Mouse (Mus musculus): ENCODE measurements around the gene Drg1.

Drg1 gene

DNA sequence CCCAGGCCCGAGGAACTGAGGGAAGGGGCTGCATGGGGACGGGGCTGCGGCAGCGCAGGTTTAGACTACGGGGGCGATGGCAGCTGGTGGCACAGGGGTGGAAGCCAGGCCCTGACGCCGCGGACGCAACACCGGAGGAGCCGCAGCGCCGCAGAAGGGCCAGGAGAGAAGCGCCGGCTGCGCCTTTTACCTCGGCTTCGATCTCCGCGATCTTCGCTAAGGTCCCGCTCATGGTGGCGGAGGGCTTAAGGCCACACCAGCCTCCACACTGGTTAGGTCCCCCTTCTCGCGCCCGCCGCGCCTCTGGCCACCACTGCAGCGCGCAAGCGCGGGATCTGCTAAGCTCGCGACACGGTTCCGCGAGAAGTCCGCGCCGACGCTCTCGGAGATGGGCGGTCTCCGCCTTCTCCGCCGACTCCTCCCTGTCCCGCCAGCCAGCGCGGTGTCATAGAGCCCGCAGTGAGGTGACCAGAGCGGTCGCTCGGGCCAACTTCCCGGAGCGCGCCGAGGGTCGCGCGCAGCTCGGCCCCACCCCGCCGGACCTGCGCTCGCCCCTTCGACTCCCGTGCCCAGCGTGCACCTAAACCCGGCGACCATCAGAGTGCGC lies at the start of gene Drg1:
Drg1 (minus strand) TSS at position 337 of the 607 bp plus-strand sequence.
- peak; percentile 88 to 91 for DNase-seq (ENCODE audit: low spot score in 2 of 2)

- no peak for DNase-seq (ENCODE audit: low spot score in 2 of 2)
Observed at GRCm38 (mm10) chr11:3314148-3314547, 47.9 kb upstream of the Drg1 start.

- no peak for DNase-seq (ENCODE audit: low spot score in 2 of 2)
Observed at GRCm38 (mm10) chr11:3313294-3313693, 47.1 kb upstream of the Drg1 start.

DNA sequence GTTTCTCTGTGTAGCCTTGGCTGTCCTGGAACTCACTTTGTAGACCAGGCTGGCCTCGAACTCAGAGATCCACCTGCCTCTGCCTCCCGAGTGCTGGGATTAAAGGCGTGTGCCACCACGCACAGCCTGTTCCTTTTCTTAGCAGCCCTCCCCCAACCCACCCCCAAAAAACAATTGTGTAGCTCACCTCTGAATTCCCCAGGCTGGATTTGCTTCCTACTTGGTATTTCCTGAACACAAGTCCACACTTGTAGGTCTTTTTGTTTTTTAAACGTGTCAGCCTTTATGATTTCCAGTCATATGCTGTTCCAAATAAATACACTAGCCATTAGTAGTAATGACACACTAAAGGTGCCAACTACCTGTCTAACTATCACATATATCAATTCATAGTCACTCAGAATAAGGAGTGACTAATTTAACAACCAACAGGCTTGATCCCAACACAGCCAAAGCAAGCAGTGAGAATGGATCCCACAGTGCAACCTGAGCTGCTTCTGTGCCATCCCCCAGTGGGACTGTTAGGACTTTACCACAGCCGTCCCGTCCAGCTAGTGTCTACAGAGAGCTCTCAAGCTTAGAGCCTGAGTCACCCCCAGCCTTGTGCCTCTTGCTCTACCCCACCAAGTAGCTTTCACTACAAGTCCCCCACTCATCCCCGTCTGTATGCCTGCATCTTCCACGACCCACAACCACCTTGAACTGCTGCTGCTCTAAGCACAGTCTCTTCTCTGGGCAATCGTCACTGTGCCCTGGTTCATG lies 45.6 kb upstream of the Drg1 start:
- DNase-seq (ENCODE audit: low spot score in 2 of 2) = no peak

DNA sequence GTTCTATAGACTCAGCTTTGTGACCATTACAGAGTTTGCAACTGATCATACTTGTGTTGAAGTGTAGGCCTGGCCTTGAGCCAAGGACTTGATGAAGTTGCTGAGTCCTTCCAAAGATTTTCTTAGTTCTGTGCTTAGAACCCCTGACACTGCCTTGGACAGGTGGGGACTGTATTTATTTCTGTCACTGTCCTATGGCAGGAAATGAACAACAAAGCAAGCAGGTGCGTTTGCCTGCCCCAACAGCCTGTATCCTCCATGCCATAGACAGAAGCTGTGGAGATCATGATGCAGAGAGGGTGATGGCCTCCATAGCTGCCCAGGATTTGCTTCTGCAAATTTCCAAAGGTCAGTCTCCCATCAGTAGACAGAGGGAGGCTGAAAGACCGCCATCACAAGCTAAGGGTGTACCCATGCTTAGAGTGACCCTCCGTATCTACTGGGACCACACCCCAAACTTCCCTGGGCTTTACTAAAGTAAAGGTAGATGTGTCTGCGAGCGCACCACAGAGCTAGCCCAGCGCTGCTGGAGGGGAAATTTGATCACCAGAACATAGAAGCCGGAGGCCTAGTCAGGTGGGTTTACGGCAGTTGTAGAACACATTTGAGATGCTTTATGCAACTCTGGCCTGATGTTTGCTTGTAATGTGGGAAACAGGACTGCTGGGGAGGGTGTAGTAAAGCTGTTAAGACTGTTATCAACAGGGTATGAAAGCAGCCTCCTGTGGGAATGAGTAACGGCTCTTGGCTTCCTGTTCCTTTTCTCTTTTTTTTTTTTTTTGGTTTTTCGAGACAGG lies 44.8 kb upstream of the Drg1 start:
- DNase-seq (ENCODE audit: low spot score in 2 of 2) = no peak

DNA sequence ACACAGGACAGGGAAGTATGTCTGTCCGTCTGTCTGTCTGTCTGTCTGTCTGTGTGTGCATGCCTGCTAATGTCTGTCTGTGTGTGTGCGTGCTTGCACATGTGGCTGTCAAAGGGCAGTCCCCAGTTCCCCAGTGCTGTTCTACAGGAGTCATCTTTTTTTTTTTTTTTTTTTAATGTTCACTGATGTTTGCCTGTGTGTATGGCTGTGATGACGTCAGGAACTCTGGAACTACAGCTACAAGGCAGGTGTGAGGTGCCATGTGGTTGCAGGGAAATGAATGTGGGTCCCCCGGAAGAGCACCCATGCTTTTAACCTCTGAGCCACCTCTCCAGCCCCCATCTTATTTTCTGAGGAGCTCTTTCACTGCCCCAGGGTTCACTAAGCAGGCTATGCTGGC lies 43.7 kb upstream of the Drg1 start:
- no peak for DNase-seq (ENCODE audit: low spot score in 2 of 2)

- no peak for DNase-seq (ENCODE audit: low spot score in 2 of 2)
Observed at GRCm38 (mm10) chr11:3307875-3308274, 41.7 kb upstream of the Drg1 start.

DNA sequence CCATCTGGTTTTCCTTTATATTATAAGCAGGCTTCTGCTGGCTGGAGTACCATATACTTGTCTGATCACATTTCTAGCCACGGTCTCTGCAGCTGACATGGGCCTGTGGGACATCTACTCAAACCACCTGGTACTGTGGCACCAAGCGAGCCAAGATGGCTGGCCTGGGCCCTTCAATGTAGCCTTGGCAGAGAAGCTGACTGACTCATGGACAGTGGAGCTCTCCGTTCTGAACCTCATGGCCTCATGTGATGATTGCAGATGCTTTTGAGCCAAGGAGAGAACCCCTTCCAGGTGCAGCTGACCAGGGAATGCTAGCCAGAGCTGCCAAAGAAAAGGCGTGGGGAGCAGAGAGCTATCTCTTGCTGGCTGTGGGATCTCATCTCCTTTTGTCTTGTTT lies 39.6 kb upstream of the Drg1 start:
- DNase-seq (ENCODE audit: low spot score in 2 of 2) = no peak

DNA sequence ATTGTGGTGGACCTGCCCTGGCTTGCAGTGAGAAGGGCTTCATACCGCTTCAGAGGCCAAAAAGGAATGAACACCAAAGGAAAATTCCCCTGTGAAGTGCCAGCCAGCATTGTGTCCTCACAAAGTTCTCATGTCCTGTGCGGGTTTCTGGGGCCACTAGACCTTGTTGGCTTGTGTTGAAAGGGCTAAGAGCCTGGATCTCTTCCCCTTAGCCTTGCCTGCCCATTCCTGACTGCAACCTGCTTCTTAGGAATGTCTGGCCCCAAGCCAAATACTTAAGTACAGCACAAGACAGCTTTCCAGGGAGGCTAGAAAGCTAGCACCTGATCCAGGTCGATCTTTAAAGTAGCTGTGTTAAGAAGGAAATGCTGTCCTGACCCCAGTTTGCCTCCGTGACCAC lies 36.6 kb upstream of the Drg1 start:
- no peak for DNase-seq (ENCODE audit: low spot score in 2 of 2)

DNA sequence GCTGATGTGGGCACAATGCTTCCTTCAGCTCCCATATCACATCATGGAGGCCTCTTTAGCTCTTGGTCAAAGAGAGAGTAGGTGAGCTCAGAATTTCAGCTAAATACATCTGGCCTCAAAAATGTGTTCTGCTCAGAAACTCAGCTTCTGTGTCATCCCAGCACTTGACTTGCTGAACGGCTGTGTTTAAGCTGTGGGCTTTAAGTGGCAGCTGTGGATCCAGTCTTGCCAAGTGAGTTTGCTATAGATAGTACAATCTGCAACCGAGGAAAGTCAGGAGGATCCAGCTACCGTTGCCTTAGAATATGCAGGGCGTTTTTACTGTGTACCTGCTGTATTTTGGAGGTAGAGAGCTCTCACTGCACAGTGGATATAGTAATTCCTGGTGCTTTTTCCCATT lies 36.2 kb upstream of the Drg1 start:
- DNase-seq (ENCODE audit: low spot score in 2 of 2) = peak; percentile 41 to 64

DNA sequence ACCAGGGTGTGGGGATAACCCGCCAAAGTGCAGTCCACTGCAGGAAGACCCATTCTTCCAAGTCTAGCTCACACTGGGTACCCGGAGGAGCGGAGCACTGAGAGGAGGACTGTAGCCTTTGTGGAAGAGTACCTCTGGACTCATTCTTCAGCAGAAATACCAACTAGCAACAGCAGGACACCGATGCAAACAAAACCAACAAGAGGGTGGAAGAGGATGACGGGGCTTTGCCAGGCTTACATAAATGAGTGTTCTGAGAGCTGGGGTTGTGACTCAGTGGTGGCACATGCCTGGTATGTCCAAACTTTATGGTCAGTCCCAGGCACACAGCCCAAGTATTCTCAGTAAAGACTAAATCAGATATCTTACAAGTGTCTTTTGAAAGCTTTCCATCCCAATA lies 34.9 kb upstream of the Drg1 start:
- no peak for DNase-seq (ENCODE audit: low spot score in 2 of 2)

GRCm38 (mm10) chr11:3298813-3299185 lies 32.6 kb upstream of the Drg1 start:
- no peak for DNase-seq (ENCODE audit: low spot score in 2 of 2)

GRCm38 (mm10) chr11:3297871-3298812 lies 31.9 kb upstream of the Drg1 start:
- DNase-seq (ENCODE audit: low spot score in 2 of 2) = no peak

DNA sequence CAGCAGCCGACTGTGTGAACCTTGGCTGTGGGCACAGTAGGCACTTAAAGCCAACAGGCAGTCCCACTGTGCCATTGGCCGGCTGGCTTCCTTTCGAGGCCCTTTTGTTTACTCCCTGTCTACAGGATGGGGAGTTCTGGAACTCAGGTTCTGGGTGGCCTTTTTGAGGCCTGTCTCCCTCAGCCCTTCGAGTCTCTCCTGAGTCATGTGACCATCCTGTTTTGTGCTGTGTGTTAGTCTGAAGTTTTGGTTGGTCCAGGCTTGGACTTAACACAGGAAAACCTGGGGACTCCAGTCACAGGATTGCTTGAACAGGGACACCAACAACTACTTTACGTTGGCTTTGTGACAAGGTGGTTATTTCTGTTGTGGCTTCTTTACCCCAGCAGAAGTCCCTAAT lies 29.8 kb upstream of the Drg1 start:
- DNase-seq (ENCODE audit: low spot score in 2 of 2) = no peak

DNA sequence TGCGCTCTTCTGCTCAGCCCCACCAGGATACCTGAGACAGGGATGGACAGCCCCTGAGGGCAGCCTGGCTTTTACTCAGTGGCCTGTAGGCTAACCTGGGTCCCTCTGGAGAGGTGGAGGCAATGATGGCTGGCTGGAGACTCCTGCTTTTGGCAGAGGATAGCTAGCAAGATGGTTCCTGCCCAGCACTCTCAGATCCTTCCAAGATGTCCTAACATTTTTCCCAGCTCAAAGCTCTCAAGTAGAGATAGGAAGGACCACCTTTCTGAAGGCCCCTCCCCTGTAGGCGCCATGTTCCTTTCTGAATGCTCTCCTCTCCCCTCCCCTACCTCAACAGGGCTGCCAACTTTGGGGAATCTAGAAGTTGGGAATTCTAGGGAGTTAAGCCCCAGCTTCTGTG lies 28.4 kb upstream of the Drg1 start:
- no peak for DNase-seq (ENCODE audit: low spot score in 2 of 2)

- DNase-seq (ENCODE audit: low spot score in 2 of 2) = no peak
Observed at GRCm38 (mm10) chr11:3293361-3293760, 27.1 kb upstream of the Drg1 start.

GRCm38 (mm10) chr11:3292711-3293249 lies 26.6 kb upstream of the Drg1 start:
- DNase-seq (ENCODE audit: low spot score in 2 of 2) = no peak

DNA sequence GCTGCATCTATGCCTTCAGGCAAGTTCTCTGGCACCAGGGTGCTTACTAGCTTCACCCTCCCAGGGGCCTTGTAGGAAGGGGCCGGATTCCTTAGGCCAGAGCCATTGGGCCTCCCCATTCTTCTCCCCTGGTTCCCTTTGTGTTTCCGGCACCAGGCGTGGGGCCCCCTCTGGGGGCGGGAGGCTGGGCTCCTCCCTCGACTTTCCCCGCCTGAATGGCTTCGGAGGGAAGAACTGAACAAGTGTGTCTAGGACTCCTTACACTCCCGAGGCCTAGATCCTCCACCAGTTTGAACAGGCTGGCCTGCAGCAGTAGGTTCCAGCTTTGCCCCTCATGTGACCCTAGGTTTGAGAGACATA lies 25.8 kb upstream of the Drg1 start:
- no peak for DNase-seq (ENCODE audit: low spot score in 2 of 2)

DNA sequence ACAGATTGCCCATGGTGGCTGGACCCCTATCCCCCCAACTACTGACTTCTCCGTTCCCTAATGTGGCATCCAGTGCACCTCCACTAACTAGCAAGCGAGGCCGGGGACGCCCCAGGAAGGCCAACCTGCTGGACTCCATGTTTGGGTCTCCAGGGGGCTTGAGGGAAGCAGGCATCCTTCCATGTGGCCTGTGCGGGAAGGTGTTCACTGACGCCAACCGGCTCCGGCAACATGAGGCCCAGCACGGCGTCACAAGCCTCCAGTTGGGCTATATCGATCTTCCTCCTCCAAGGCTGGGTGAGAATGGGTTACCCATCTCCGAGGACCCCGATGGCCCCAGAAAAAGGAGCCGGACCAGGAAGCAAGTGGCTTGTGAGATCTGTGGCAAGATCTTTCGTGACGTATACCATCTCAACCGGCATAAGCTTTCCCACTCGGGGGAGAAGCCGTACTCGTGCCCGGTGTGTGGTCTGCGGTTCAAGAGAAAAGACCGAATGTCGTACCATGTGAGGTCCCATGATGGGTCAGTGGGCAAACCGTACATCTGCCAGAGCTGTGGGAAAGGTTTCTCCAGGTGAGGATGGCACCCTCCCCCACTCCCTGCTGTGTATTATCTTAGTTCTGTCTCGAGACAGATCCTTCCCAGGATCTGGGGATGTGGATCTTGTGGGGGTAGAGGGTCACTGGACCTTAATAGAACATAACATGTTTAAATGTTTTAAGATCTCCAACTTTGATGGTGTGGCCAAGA lies 25.3 kb upstream of the Drg1 start:
- no peak for DNase-seq (ENCODE audit: low spot score in 2 of 2)

DNA sequence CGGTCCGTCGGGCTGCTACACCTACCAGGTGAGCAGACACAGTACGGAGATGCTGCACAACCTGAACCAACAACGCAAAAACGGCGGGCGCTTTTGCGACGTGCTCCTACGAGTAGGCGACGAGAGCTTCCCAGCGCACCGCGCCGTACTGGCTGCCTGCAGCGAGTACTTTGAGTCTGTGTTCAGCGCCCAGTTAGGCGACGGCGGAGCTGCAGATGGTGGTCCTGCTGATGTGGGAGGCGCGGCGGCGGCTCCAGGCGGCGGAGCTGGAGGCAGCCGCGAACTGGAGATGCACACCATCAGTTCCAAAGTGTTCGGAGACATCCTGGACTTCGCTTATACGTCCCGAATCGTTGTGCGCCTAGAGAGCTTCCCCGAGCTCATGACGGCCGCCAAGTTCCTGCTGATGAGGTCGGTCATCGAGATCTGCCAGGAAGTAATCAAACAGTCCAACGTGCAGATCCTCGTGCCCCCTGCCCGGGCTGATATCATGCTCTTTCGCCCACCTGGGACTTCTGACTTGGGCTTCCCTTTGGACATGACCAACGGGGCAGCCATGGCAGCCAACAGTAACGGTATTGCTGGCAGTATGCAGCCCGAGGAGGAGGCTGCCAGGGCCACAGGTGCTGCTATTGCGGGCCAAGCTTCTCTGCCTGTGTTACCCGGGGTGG lies 24.6 kb upstream of the Drg1 start:
- peak; percentile 57 to 67 for DNase-seq (ENCODE audit: low spot score in 2 of 2)
